In genomic region chr1:171247453-171247841, GRCm38 (mm10) we compare ENCODE assay signal across 8 mouse cellular contexts. TPM values are rescaled to one million over a fixed set of nuclear protein-coding genes. Genes with fewer than 3 reads are reported as not detected.
DNase-seq lines count a peak whose midpoint lies in the region; ATAC-seq and TF ChIP-seq lines count a peak whose summit lies in the region.

No protein-coding gene starts in this region.

- TF ChIP-seq POLR2A in ES-Bruce4 (IDR thresholded peaks at IDR 0.05; ENCODE audit: insufficient read depth, low read length), result no peak

- TF ChIP-seq CTCF in ES-Bruce4 (IDR thresholded peaks at IDR 0.05; ENCODE audit: low read depth, low read length), result no peak

- H3K36me3 ChIP-seq in heart, embryonic 12.5 days, result peaks cover 28% of the 10 kb centered on the region
- H3K36me3 ChIP-seq in ES-Bruce4 (ENCODE audit: control insufficient read depth, insufficient read depth, low read length, poor library complexity, severe bottlenecking) (peaks cover 17% of the 10 kb centered on the region), macrophage (ENCODE audit: inconsistent target) (peaks cover 25% of the 10 kb centered on the region; the same call in 1 of the 2 replicates)
- no peaks in the 10 kb centered on the region for H3K36me3 ChIP-seq in forebrain, embryonic 16.5 days (ENCODE audit: control insufficient read depth, insufficient read depth)

- H3K79me2 ChIP-seq in macrophage (ENCODE audit: inconsistent target), result peaks cover 44% of the 10 kb centered on the region

- 0 out of 2 replicates have a peak, but pooled peaks have one; percentile 3 for ATAC-seq in heart, embryonic 12.5 days (ENCODE audit: insufficient number of reproducible peaks, low FRiP score)
- ATAC-seq in forebrain, embryonic 16.5 days, result 0 out of 2 replicates have a peak, but pooled peaks have one; percentile 6

- H3K9me3 ChIP-seq in heart, embryonic 12.5 days (replicated peaks), result no peaks in the 10 kb centered on the region
- no peaks in the 10 kb centered on the region for H3K9me3 ChIP-seq in ES-Bruce4 (replicated peaks; ENCODE audit: control insufficient read depth, insufficient read depth, low read length, poor library complexity, severe bottlenecking)
- no peaks in the 10 kb centered on the region for H3K9me3 ChIP-seq in forebrain, embryonic 16.5 days (ENCODE audit: control insufficient read depth, low read length)

- H3K4me3 ChIP-seq in heart, embryonic 12.5 days, result peak overlapping the region; percentile 75
- H3K4me3 ChIP-seq in ES-Bruce4 (ENCODE audit: low read depth, low read length) (peak overlapping the region; percentile 77), macrophage (ENCODE audit: inconsistent target) (peak overlapping the region; percentile 83)
- H3K4me3 ChIP-seq in forebrain, embryonic 16.5 days (replicated peaks; ENCODE audit: low read length), result peak overlapping the region; percentile 67

- H3K27me3 ChIP-seq in heart, embryonic 12.5 days (replicated peaks), result 0 out of 2 replicates have a peak, but pooled peaks cover 4% of the 10 kb centered on the region
- H3K27me3 ChIP-seq in ES-Bruce4 (ENCODE audit: control insufficient read depth, insufficient read depth, low read length, poor library complexity, severe bottlenecking), result no peaks in the 10 kb centered on the region
- H3K27me3 ChIP-seq in forebrain, embryonic 16.5 days (replicated peaks; ENCODE audit: control insufficient read depth, insufficient read depth, low read length), result no peaks in the 10 kb centered on the region

- no peak for TF ChIP-seq EP300 in ES-Bruce4 (IDR thresholded peaks at IDR 0.05; ENCODE audit: insufficient read depth, low read depth, low read length)

- peak overlapping the region; percentile 85 for H3K27ac ChIP-seq in heart, embryonic 12.5 days (ENCODE audit: poor library complexity, severe bottlenecking)
- peak overlapping the region; percentile 92 for H3K27ac ChIP-seq in ES-Bruce4 (ENCODE audit: insufficient read depth, low read length)
- H3K27ac ChIP-seq in forebrain, embryonic 16.5 days (ENCODE audit: low read length), result peak overlapping the region; percentile 72
- peak overlapping the region; percentile 71 for H3K27ac ChIP-seq in macrophage

- 7% methylated on average over 13 of the region's 13 CpGs for WGBS in heart, embryonic 12.5 days
- 12% methylated on average over 13 of the region's 13 CpGs for whole genome bisulfite sequencing in forebrain, embryonic 16.5 days
- 24% methylated on average over 13 of the region's 13 CpGs for WGBS in macrophage (ENCODE audit: missing documents)

- peaks cover 54% of the 10 kb centered on the region for H3K4me1 ChIP-seq in heart, embryonic 12.5 days (replicated peaks)
- peaks cover 10% of the 10 kb centered on the region for H3K4me1 ChIP-seq in ES-Bruce4 (ENCODE audit: control insufficient read depth, insufficient read depth, low read length)
- peaks cover 49% of the 10 kb centered on the region for H3K4me1 ChIP-seq in forebrain, embryonic 16.5 days (replicated peaks; ENCODE audit: control insufficient read depth, insufficient read depth, low read length)

- no peak for DNase-seq in heart, adult 18-20 months
- DNase-seq in ovary, postnatal 36 days (ENCODE audit: low spot score), result no peak
- no peak for DNase-seq in gastrocnemius, postnatal 25 days
- no peak for DNase-seq in cerebellum, adult 9-11 months

- peak overlapping the region; percentile 83 for H3K4me2 ChIP-seq in heart, embryonic 12.5 days
- peak overlapping the region; percentile 56 for H3K4me2 ChIP-seq in forebrain, embryonic 16.5 days (ENCODE audit: low read length)

- peak overlapping the region; percentile 67 for H3K9ac ChIP-seq in heart, embryonic 12.5 days
- H3K9ac ChIP-seq in ES-Bruce4 (ENCODE audit: low read depth, poor library complexity, severe bottlenecking), result peak overlapping the region; percentile 52
- H3K9ac ChIP-seq in forebrain, embryonic 16.5 days (replicated peaks; ENCODE audit: low read depth, low read length), result peak overlapping the region; percentile 42

RNA-seq across cellular contexts. Expression of gene Adamts4, which starts 2.8 kb away (rescaled TPM):
- 2.2 and 3.1 TPM in 2 replicates for polyA plus RNA-seq in heart, embryonic 12.5 days (2016; fragmentation: Nextera tagmentation; extraction: Ambion mirVana)
- total RNA-seq in heart, adult 18-20 months (2021), result 1 to 10 TPM in 1 of 2 experiments, under 1 TPM in 1; 0.57 to 1.2 TPM
- polyA plus RNA-seq in ES-Bruce4 (2011; ENCODE audit: insufficient read depth, insufficient read length, low read depth, missing spikeins), result 3.5 and 4.3 TPM in 2 replicates
- polyA plus RNA-seq in forebrain, embryonic 16.5 days (2015; fragmentation: Nextera tagmentation; extraction: Ambion mirVana), result 7.2 and 7.6 TPM in 2 replicates
- 10 to 100 TPM in 3 of 26 experiments, 1 to 10 TPM in 5, under 1 TPM in 6, not detected in 12; 0.19 to 61.4 (median 1.3) TPM for total RNA-seq in macrophage (2018; cell fraction: chromatin; rRNA removed)
- total RNA-seq in macrophage (2018; cell fraction: cytosol; rRNA removed), result 10 to 100 TPM in 1 of 26 experiments, 1 to 10 TPM in 3, under 1 TPM in 17, not detected in 5; 0.03 to 27.9 (median 0.11) TPM
- 10 to 100 TPM in 3 of 26 experiments, 1 to 10 TPM in 3, under 1 TPM in 13, not detected in 7; 0.11 to 67.7 (median 0.33) TPM for total RNA-seq in macrophage (2018; cell fraction: nucleus; rRNA removed)
- 0.04 TPM in 1 of 3 replicates, not detected in the others for polyA plus RNA-seq in macrophage (2018)
- 1 to 10 TPM in 1 of 2 experiments, under 1 TPM in 1; 0.43 to 1.4 TPM for total RNA-seq in gastrocnemius, postnatal 25 days (2021)

RNA-seq across cellular contexts. Expression of gene Ndufs2, which starts 3.7 kb away (rescaled TPM):
- 443 and 471 TPM in 2 replicates for polyA plus RNA-seq in heart, embryonic 12.5 days (2016; fragmentation: Nextera tagmentation; extraction: Ambion mirVana)
- total RNA-seq in heart, adult 18-20 months (2021), result 1,000 to 10,000 TPM; 1,592 to 1,593 TPM
- 158 and 163 TPM in 2 replicates for polyA plus RNA-seq in ES-Bruce4 (2011; ENCODE audit: insufficient read depth, insufficient read length, low read depth, missing spikeins)
- 212 and 232 TPM in 2 replicates for polyA plus RNA-seq in forebrain, embryonic 16.5 days (2015; fragmentation: Nextera tagmentation; extraction: Ambion mirVana)
- 100 to 1,000 TPM in 5 of 26 experiments, 10 to 100 TPM in 21; 23.3 to 134 (median 69.0) TPM for total RNA-seq in macrophage (2018; cell fraction: chromatin; rRNA removed)
- 100 to 1,000 TPM in 24 of 26 experiments, 10 to 100 TPM in 2; 92.6 to 136 (median 113) TPM for total RNA-seq in macrophage (2018; cell fraction: cytosol; rRNA removed)
- 100 to 1,000 TPM in 5 of 26 experiments, 10 to 100 TPM in 21; 40.2 to 135 (median 71.8) TPM for total RNA-seq in macrophage (2018; cell fraction: nucleus; rRNA removed)
- 84.3 to 125 TPM (median 122 TPM) in 3 replicates for polyA plus RNA-seq in macrophage (2018)
- total RNA-seq in gastrocnemius, postnatal 25 days (2021), result 1,000 to 10,000 TPM in 1 of 2 experiments, 100 to 1,000 TPM in 1; 872 to 1,009 TPM

RNA-seq across cellular contexts. Expression of gene Fcer1g, which starts 13.3 kb away (rescaled TPM):
- 15.3 and 16.4 TPM in 2 replicates for polyA plus RNA-seq in heart, embryonic 12.5 days (2016; fragmentation: Nextera tagmentation; extraction: Ambion mirVana)
- 10 to 100 TPM; 10.2 to 13.4 TPM for total RNA-seq in heart, adult 18-20 months (2021)
- polyA plus RNA-seq in ES-Bruce4 (2011; ENCODE audit: insufficient read depth, insufficient read length, low read depth, missing spikeins) (0.91 TPM in 1 of 2 replicates, not detected in the other), macrophage (2018) (1,664 to 2,638 TPM (median 2,193 TPM) in 3 replicates)
- polyA plus RNA-seq in forebrain, embryonic 16.5 days (2015; fragmentation: Nextera tagmentation; extraction: Ambion mirVana), result 15.7 and 17.6 TPM in 2 replicates
- total RNA-seq in macrophage (2018; cell fraction: chromatin; rRNA removed), result 100 to 1,000 TPM in 25 of 26 experiments, 10 to 100 TPM in 1; 78.8 to 647 (median 361) TPM
- total RNA-seq in macrophage (2018; cell fraction: cytosol; rRNA removed), result 1,000 to 10,000 TPM; 1,924 to 5,319 (median 3,310) TPM
- total RNA-seq in macrophage (2018; cell fraction: nucleus; rRNA removed), result 1,000 to 10,000 TPM in 15 of 26 experiments, 100 to 1,000 TPM in 11; 367 to 3,018 (median 1,452) TPM
- total RNA-seq in gastrocnemius, postnatal 25 days (2021), result 1 to 10 TPM; 3.2 to 3.9 TPM

RNA-seq across cellular contexts. Expression of gene Apoa2, which starts 22.6 kb away (rescaled TPM):
- polyA plus RNA-seq in heart, embryonic 12.5 days (2016; fragmentation: Nextera tagmentation; extraction: Ambion mirVana), result 10.7 and 46.5 TPM in 2 replicates
- 1 to 10 TPM; 2.0 to 2.7 TPM for total RNA-seq in heart, adult 18-20 months (2021)
- polyA plus RNA-seq in ES-Bruce4 (2011; ENCODE audit: insufficient read depth, insufficient read length, low read depth, missing spikeins) (18.0 and 19.1 TPM in 2 replicates), macrophage (2018) (1.1 TPM in 1 of 3 replicates, not detected in the others)
- polyA plus RNA-seq in forebrain, embryonic 16.5 days (2015; fragmentation: Nextera tagmentation; extraction: Ambion mirVana), result 1.4 and 2.3 TPM in 2 replicates
- not detected for total RNA-seq in macrophage (2018; cell fraction: chromatin; rRNA removed)
- 1 to 10 TPM in 13 of 26 experiments, under 1 TPM in 10, not detected in 3; 0.47 to 1.8 (median 1.0) TPM for total RNA-seq in macrophage (2018; cell fraction: cytosol; rRNA removed)
- not detected for total RNA-seq in macrophage (2018; cell fraction: nucleus; rRNA removed)
- not detected for total RNA-seq in gastrocnemius, postnatal 25 days (2021)

RNA-seq across cellular contexts. Expression of gene B4galt3, which starts 22.7 kb away (rescaled TPM):
- polyA plus RNA-seq in heart, embryonic 12.5 days (2016; fragmentation: Nextera tagmentation; extraction: Ambion mirVana), result 49.5 and 56.1 TPM in 2 replicates
- total RNA-seq in heart, adult 18-20 months (2021), result 10 to 100 TPM; 18.7 to 19.6 TPM
- polyA plus RNA-seq in ES-Bruce4 (2011; ENCODE audit: insufficient read depth, insufficient read length, low read depth, missing spikeins) (59.7 and 64.8 TPM in 2 replicates), macrophage (2018) (10.2 to 16.8 TPM (median 14.2 TPM) in 3 replicates)
- polyA plus RNA-seq in forebrain, embryonic 16.5 days (2015; fragmentation: Nextera tagmentation; extraction: Ambion mirVana), result 111 and 114 TPM in 2 replicates
- 100 to 1,000 TPM in 1 of 26 experiments, 10 to 100 TPM in 22, 1 to 10 TPM in 3; 4.6 to 147 (median 33.7) TPM for total RNA-seq in macrophage (2018; cell fraction: chromatin; rRNA removed)
- 10 to 100 TPM in 24 of 26 experiments, 1 to 10 TPM in 2; 7.9 to 17.8 (median 13.5) TPM for total RNA-seq in macrophage (2018; cell fraction: cytosol; rRNA removed)
- total RNA-seq in macrophage (2018; cell fraction: nucleus; rRNA removed), result 100 to 1,000 TPM in 2 of 26 experiments, 10 to 100 TPM in 24; 15.1 to 160 (median 31.6) TPM
- 1 to 10 TPM; 8.6 to 9.8 TPM for total RNA-seq in gastrocnemius, postnatal 25 days (2021)

Comparison
In these comparisons a context has a peak if more than half of its experiments do, and no peak if none do; other contexts are left out.
1. RNA of gene Fcer1g, which starts 13.3 kb away (polyA plus RNA-seq): 1,664 to 2,638 TPM in macrophage; 15.7 to 17.6 TPM in forebrain, embryonic 16.5 days, 15.3 to 16.4 TPM in heart, embryonic 12.5 days and 0.91 TPM in ES-Bruce4; every median in the first group is over 10 times any median in the second.
2. Peak in every context shown above with its lines, with median percentiles within 50 percentile points of each other: H3K27ac ChIP-seq, H3K4me3 ChIP-seq and H3K9ac ChIP-seq.